9 mouse cellular contexts compared by ENCODE assay signal in the genomic region with DNA sequence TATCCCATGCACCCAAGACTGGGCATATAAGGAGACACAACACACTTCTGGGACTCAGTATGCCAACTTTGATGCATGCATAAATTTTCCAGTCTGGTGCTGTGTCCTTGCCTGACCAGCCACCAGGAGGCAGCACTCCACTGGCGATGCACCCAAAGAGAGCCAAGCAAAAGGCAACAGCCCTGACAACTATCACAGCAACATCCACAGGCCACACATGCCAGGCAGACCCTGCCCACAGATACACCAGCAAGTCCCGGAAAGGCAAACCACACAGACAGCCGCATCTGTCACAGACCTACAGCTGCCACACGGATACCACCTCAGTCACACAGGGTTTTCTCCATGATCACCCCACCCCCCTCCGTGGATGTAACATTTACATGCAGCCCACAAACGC. TPM values are rescaled to one million over a fixed set of nuclear protein-coding genes. Genes with fewer than 3 reads are reported as not detected.
A peak's percentile ranks its signal among the peaks of the same experiment; 100 is the strongest.
DNase-seq lines count a peak whose midpoint lies in the region; ATAC-seq and TF ChIP-seq lines count a peak whose summit lies in the region.
"Had no signal": no experiment of that assay in that cellular context is flagged by ENCODE, and none has a peak within 500 bp of the region (broad histone marks: within the 10 kb centered on the region; RNA-seq: fewer than 3 reads in every experiment).

No protein-coding gene starts in this region.

- peak; percentile 97 for TF ChIP-seq CTCF in intestine, postnatal 0 days (IDR thresholded peaks at IDR 0.05; ENCODE audit: low read depth)

- 70% methylated on average over 6 of the region's 6 CpGs for WGBS in heart, embryonic 11.5 days (ENCODE audit: insufficient replicate concordance)
- WGBS in intestine, postnatal 0 days: 68% methylated on average over 6 of the region's 6 CpGs
- WGBS in limb, embryonic 11.5 days: 66% methylated on average over 6 of the region's 6 CpGs

- H3K4me1 ChIP-seq in heart, embryonic 11.5 days (ENCODE audit: control insufficient read depth, insufficient read depth, low read length): peaks cover 16% of the 10 kb centered on the region
- no peaks in the 10 kb centered on the region for H3K4me1 ChIP-seq in intestine, postnatal 0 days (replicated peaks; ENCODE audit: control insufficient read depth, insufficient read depth, low read length)
- H3K4me1 ChIP-seq in limb, embryonic 11.5 days (ENCODE audit: control insufficient read depth, insufficient read depth, low read length): 0 out of 2 replicates have a peak, but pooled peaks cover 3% of the 10 kb centered on the region

- H3K9me3 ChIP-seq in heart, embryonic 11.5 days (replicated peaks; ENCODE audit: control insufficient read depth, low read length): no peaks in the 10 kb centered on the region
- no peaks in the 10 kb centered on the region for H3K9me3 ChIP-seq in intestine, postnatal 0 days (ENCODE audit: control insufficient read depth)
- H3K9me3 ChIP-seq in limb, embryonic 11.5 days (ENCODE audit: control insufficient read depth, low read length): no peaks in the 10 kb centered on the region
- H3K9me3 ChIP-seq: liver, embryonic 15.5 days had no signal

- H3K27ac ChIP-seq in heart, embryonic 11.5 days (ENCODE audit: low read depth, low read length): no peak overlapping the region
- no peak overlapping the region for H3K27ac ChIP-seq in intestine, postnatal 0 days (ENCODE audit: low read depth, low read length)
- no peak overlapping the region for H3K27ac ChIP-seq in limb, embryonic 11.5 days (replicated peaks; ENCODE audit: low read depth, low read length)
- H3K27ac ChIP-seq: liver, embryonic 15.5 days had no signal

- H3K9ac ChIP-seq in heart, embryonic 11.5 days (ENCODE audit: low read depth, low read length): no peak overlapping the region
- H3K9ac ChIP-seq in intestine, postnatal 0 days (ENCODE audit: low read depth, low read length): no peak overlapping the region
- no peak overlapping the region for H3K9ac ChIP-seq in limb, embryonic 11.5 days (ENCODE audit: low read length)
- H3K9ac ChIP-seq: liver, embryonic 15.5 days had no signal

- peaks cover 15% of the 10 kb centered on the region; the same call in 1 of the 2 replicates for H3K27me3 ChIP-seq in heart, embryonic 11.5 days (ENCODE audit: control insufficient read depth, insufficient read depth, low read length)
- no peaks in the 10 kb centered on the region for H3K27me3 ChIP-seq in intestine, postnatal 0 days (replicated peaks; ENCODE audit: control insufficient read depth, insufficient read depth, low read length)
- H3K27me3 ChIP-seq in limb, embryonic 11.5 days (ENCODE audit: control insufficient read depth, insufficient read depth, low read length): no peaks in the 10 kb centered on the region
- H3K27me3 ChIP-seq in splenic B cell, adult 2 months (ENCODE audit: control insufficient read depth, insufficient read depth, low read length, poor library complexity, severe bottlenecking): no peaks in the 10 kb centered on the region
- H3K27me3 ChIP-seq: liver, embryonic 15.5 days had no signal

- H3K4me2 ChIP-seq in heart, embryonic 11.5 days: no peak overlapping the region
- no peak overlapping the region for H3K4me2 ChIP-seq in intestine, postnatal 0 days (replicated peaks; ENCODE audit: low read depth)
- no peak overlapping the region for H3K4me2 ChIP-seq in limb, embryonic 11.5 days (ENCODE audit: low read depth, severe bottlenecking)
- H3K4me2 ChIP-seq: liver, embryonic 15.5 days had no signal

- H3K36me3 ChIP-seq in heart, embryonic 11.5 days (ENCODE audit: control insufficient read depth, insufficient read depth, low read length): peaks cover 3% of the 10 kb centered on the region; the same call in 1 of the 2 replicates
- H3K36me3 ChIP-seq in intestine, postnatal 0 days (ENCODE audit: control insufficient read depth, insufficient read depth): no peaks in the 10 kb centered on the region; the same call in 1 of the 2 replicates
- H3K36me3 ChIP-seq in limb, embryonic 11.5 days (ENCODE audit: control insufficient read depth, insufficient read depth, low read length): no peaks in the 10 kb centered on the region
- H3K36me3 ChIP-seq in splenic B cell, adult 2 months (ENCODE audit: control insufficient read depth, insufficient read depth, low read length, poor library complexity, severe bottlenecking): no peaks in the 10 kb centered on the region
- H3K36me3 ChIP-seq: liver, embryonic 15.5 days had no signal

- no peak overlapping the region for H3K4me3 ChIP-seq in heart, embryonic 11.5 days (ENCODE audit: low read depth, low read length)
- no peak overlapping the region for H3K4me3 ChIP-seq in intestine, postnatal 0 days (ENCODE audit: low read depth, low read length)
- H3K4me3 ChIP-seq in limb, embryonic 11.5 days (ENCODE audit: low read depth, low read length): no peak overlapping the region
- H3K4me3 ChIP-seq: liver, embryonic 15.5 days had no signal

- no peak for ATAC-seq in heart, embryonic 11.5 days (replicated peaks; ENCODE audit: insufficient number of reproducible peaks, low FRiP score, low TSS enrichment)
- ATAC-seq in intestine, postnatal 0 days: no peak
- no peak for ATAC-seq in limb, embryonic 11.5 days (ENCODE audit: insufficient number of reproducible peaks, low FRiP score, low TSS enrichment, low read depth)

- DNase-seq in heart, adult 18-20 months: peak; percentile 64 to 88
- DNase-seq in cerebellum, adult 11-12 months: peak; percentile 45
- DNase-seq in forelimb bud, embryonic 11.5 days (ENCODE audit: low read depth, low spot score): peak; percentile 58
- DNase-seq in limb, embryonic 11.5 days (ENCODE audit: low spot score): peak; percentile 83
- peak; percentile 61 to 69 for DNase-seq in natural killer cell, adult 2 months (ENCODE audit: low spot score in 2 of 2)
- DNase-seq in splenic B cell, adult 2 months (ENCODE audit: low read depth, low spot score): peak; percentile 53

RNA-seq across cellular contexts. Expression of gene Pald1, which starts 41.8 kb away (rescaled TPM):
- total RNA-seq in heart, adult 18-20 months (2021): 10 to 100 TPM; 16.0 to 16.2 TPM
- polyA plus RNA-seq in heart, embryonic 11.5 days (2014; fragmentation: Nextera tagmentation; extraction: Ambion mirVana): 17.5 and 22.5 TPM in 2 replicates
- polyA plus RNA-seq in intestine, postnatal 0 days (2015; fragmentation: Nextera tagmentation; extraction: Ambion mirVana): 4.1 and 4.4 TPM in 2 replicates
- 16.0 and 17.0 TPM in 2 replicates for polyA plus RNA-seq in limb, embryonic 11.5 days (2014; fragmentation: Nextera tagmentation; extraction: Ambion mirVana)

RNA-seq across cellular contexts. Expression of gene Prf1, which starts 43.9 kb away (rescaled TPM):
- total RNA-seq in heart, adult 18-20 months (2021): under 1 TPM; 0.40 to 0.59 TPM
- 0.10 TPM in 1 of 2 replicates, not detected in the other for polyA plus RNA-seq in heart, embryonic 11.5 days (2014; fragmentation: Nextera tagmentation; extraction: Ambion mirVana)
- not detected in 2 replicates for polyA plus RNA-seq in intestine, postnatal 0 days (2015; fragmentation: Nextera tagmentation; extraction: Ambion mirVana)
- 0.10 TPM in 1 of 2 replicates, not detected in the other for polyA plus RNA-seq in limb, embryonic 11.5 days (2014; fragmentation: Nextera tagmentation; extraction: Ambion mirVana)
